Mouse (Mus musculus) thymus, adult 2 months (tissue): ENCODE measurements around the gene Csgalnact2. TPM values are rescaled to one million over a fixed set of nuclear protein-coding genes. Genes with fewer than 3 reads are reported as not detected.

Experiments used
- DNase-seq: peaks from one replicate; pipeline ENCODE4 v3.0.0; 2021
- H3K27ac ChIP-seq: fragments of 200-500 bp; 2 replicates; pipeline ENCODE4 v1.5.1; 2012; ENCODE audit warnings: low read length, control low read depth; ENCODE audit not compliant: control insufficient read depth, insufficient read depth
- H3K27me3 ChIP-seq: fragments of 200-500 bp; 2 replicates; pipeline ENCODE4 v1.6.1; 2012; ENCODE audit warnings: mild to moderate bottlenecking, low read length, moderate library complexity, mixed read lengths; ENCODE audit not compliant: control insufficient read depth, insufficient read depth
- H3K36me3 ChIP-seq: fragments of 200-500 bp; 2 replicates; pipeline ENCODE4 v1.6.1; 2012; ENCODE audit warnings: mild to moderate bottlenecking, low read length, moderate library complexity; ENCODE audit not compliant: control insufficient read depth, insufficient read depth
- H3K4me1 ChIP-seq: fragments of 200-500 bp; replicated peaks from 2 replicates; pipeline ENCODE4 v1.6.1; 2012; ENCODE audit warnings: low read length; ENCODE audit not compliant: control insufficient read depth, insufficient read depth
- H3K4me3 ChIP-seq: fragments of 200-500 bp; 2 replicates; pipeline ENCODE4 v1.5.1; 2012; ENCODE audit warnings: mild to moderate bottlenecking, low read length, control low read depth, moderate library complexity; ENCODE audit not compliant: control insufficient read depth, insufficient read depth
- CTCF ChIP-seq: fragments of 200-500 bp; IDR thresholded peaks from 2 replicates; pipeline ENCODE4 v1.5.1; 2012; ENCODE audit warnings: mild to moderate bottlenecking, control low read depth, low read length, moderate library complexity, borderline replicate concordance; ENCODE audit not compliant: control insufficient read depth, poor library complexity, insufficient read depth; ENCODE audit errors: extremely low read depth
- POLR2A ChIP-seq: fragments of 200-500 bp; IDR thresholded peaks from 2 replicates; pipeline ENCODE4 v1.6.1; 2012; ENCODE audit warnings: mild to moderate bottlenecking, low read length, control low read depth, moderate library complexity; ENCODE audit not compliant: control insufficient read depth, poor library complexity, insufficient read depth; ENCODE audit errors: extremely low read depth
- WGBS: fragments of 180-500 bp; shearing (Covaris S2); methylation state at CpG from one replicate; pipeline ENCODE4 v1.1.7; 2018; 5-methylcytosine and 5-hydroxymethylcytosine counted together
- polyA plus RNA-seq: library from polyadenylated mRNA; depleted of rRNA; stranded (reverse); fragments of >200 nt; gene quantifications from 2 replicates; pipeline ENCODE4 v1.2.3, GENCODE M21; 2012

The Csgalnact2 gene
- polyA plus RNA-seq, 1 experiment: 2.6 TPM

DNA sequence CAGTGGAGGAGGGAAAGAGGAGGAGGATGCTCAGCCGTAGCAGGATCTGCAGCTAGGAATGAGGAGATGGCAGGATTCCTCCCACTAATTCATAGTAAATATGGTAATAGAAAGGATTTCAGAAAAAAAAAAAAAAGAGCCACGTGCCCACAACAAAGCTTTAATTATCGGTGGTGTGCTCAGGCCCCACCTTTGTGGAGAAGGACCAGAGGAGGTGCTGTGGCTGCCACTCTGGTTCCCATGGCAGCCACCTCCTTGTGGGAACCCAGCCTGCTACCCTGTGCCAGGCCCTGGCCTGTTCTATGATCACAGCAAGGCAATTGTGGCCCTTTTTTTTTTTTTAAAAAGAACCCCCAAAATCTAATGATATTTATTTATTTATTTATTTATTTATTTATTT is 67.5 kb downstream of the Csgalnact2 start:
- 64% methylated on average over 3 of the region's 3 CpGs for WGBS
- H3K4me1 ChIP-seq: peaks cover 5% of the 10 kb centered on the region; the same call in 1 of the 2 replicates
- no peak overlapping the region for H3K27ac ChIP-seq
- H3K27me3 ChIP-seq: no peaks in the 10 kb centered on the region; the same call in 1 of the 2 replicates
- no peaks in the 10 kb centered on the region for H3K36me3 ChIP-seq
- no peak overlapping the region for H3K4me3 ChIP-seq
- DNase-seq: no peak
- TF ChIP-seq POLR2A: no peak
- no peak for TF ChIP-seq CTCF

GRCm38 (mm10) chr6:118071013-118071350 is 68.0 kb downstream of the Csgalnact2 start:
- Histone ChIP-seq H3K27me3 (peaks cover 2% of the 10 kb centered on the region; the same call in 1 of the 2 replicates), H3K27ac (no peak overlapping the region), H3K4me1 (peaks cover 9% of the 10 kb centered on the region; the same call in 1 of the 2 replicates), H3K4me3 (no peak overlapping the region), H3K36me3 (no peaks in the 10 kb centered on the region)
- WGBS: 94% methylated on average over 4 of the region's 4 CpGs
- DNase-seq: no peak
- TF ChIP-seq POLR2A (no peak), CTCF (no peak)

- H3K27ac ChIP-seq: no peak overlapping the region
- TF ChIP-seq POLR2A (no peak), CTCF (no peak)
- WGBS: 91% methylated on average over 5 of the region's 5 CpGs
- peaks cover 2% of the 10 kb centered on the region; the same call in 1 of the 2 replicates for H3K27me3 ChIP-seq
- peaks cover 9% of the 10 kb centered on the region; the same call in 1 of the 2 replicates for H3K4me1 ChIP-seq
- no peak overlapping the region for H3K4me3 ChIP-seq
- no peak for DNase-seq
- no peaks in the 10 kb centered on the region for H3K36me3 ChIP-seq
These were observed 68.5 kb downstream of the Csgalnact2 start for GRCm38 (mm10) chr6:118070321-118071012.

DNA sequence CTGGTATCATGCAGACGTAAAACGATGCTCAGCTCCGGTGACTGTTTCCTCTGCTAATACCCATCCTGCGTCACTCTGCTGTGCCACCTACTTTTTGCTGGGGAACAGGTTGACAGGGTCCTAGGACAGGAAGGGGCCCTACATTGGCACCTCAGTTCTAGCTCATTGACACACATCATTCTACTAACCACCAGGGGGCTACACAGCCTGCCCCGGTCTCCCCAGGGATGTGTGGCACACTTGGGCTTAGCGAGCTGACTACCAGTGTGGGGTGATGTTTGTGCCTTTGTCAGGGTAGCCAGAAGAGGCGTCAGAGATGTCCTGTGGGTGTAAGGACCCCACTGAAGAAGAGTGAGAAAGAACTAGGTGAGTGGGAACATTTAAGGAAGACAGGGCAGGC is 71.2 kb downstream of the Csgalnact2 start:
- no peaks in the 10 kb centered on the region for H3K36me3 ChIP-seq
- TF ChIP-seq POLR2A (no peak), CTCF (no peak)
- H3K27me3 ChIP-seq: peaks cover 2% of the 10 kb centered on the region; the same call in 1 of the 2 replicates
- H3K27ac ChIP-seq: no peak overlapping the region
- peaks cover 9% of the 10 kb centered on the region; the same call in 1 of the 2 replicates for H3K4me1 ChIP-seq
- WGBS: 67% methylated on average over 7 of the region's 7 CpGs
- H3K4me3 ChIP-seq: no peak overlapping the region
- DNase-seq: peak; percentile 10

- Histone ChIP-seq H3K4me3 (peak overlapping the region; percentile 44), H3K27ac (peak overlapping the region; percentile 65; the same call in 1 of the 2 replicates), H3K27me3 (peaks cover 2% of the 10 kb centered on the region; the same call in 1 of the 2 replicates), H3K4me1 (peaks cover 9% of the 10 kb centered on the region; the same call in 1 of the 2 replicates), H3K36me3 (no peaks in the 10 kb centered on the region)
- TF ChIP-seq POLR2A (no peak), CTCF (no peak)
- 2% methylated on average over 40 of the region's 40 CpGs for WGBS
- DNase-seq: peak; percentile 36
These were observed 72.5 kb downstream of the Csgalnact2 start for GRCm38 (mm10) chr6:118066199-118067081.

DNA sequence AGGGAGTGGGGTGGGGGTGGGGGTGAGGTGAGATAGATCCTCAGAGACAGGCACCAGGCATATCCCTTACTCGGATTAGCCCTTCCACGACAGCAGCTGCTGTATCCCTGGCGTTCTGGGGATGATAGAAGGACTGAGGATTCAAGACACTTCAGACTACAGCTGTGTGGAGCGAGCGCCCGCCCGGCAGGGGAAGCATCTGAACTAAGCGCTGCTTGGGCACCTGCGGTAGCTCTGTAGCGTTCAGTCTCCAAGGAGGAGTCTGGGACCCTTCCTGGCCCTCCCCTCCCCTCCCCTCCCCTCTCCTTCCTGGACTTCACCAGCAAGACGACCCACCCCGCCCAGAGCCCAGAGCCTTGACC is 73.1 kb downstream of the Csgalnact2 start:
- Histone ChIP-seq H3K27me3 (peaks cover 2% of the 10 kb centered on the region; the same call in 1 of the 2 replicates), H3K36me3 (no peaks in the 10 kb centered on the region), H3K27ac (no peak overlapping the region), H3K4me1 (peaks cover 9% of the 10 kb centered on the region; the same call in 1 of the 2 replicates), H3K4me3 (peak overlapping the region; percentile 44)
- no peak for DNase-seq
- 3% methylated on average over 12 of the region's 12 CpGs for WGBS
- TF ChIP-seq POLR2A: no peak
- no peak for TF ChIP-seq CTCF
